Mouse (Mus musculus) stomach, embryonic 16.5 days (tissue): ENCODE results near the gene Gpsm1. TPM values are rescaled to one million over a fixed set of nuclear protein-coding genes. Genes with fewer than 3 reads are reported as not detected.

ENCODE experiments used
- ATAC-seq: fragments of 200-750 bp; cut with Nextera tagmentation; 2 replicates; pipeline ENCODE4 v1.8.0; 2017; ENCODE audit warnings: moderate number of reproducible peaks, moderate TSS enrichment; ENCODE audit not compliant: insufficient read depth, low FRiP score
- H3K27ac ChIP-seq: fragments of 300-500 bp; sonication (generic); 2 replicates; pipeline ENCODE4 v1.5.1; 2014; ENCODE audit warnings: low read length
- H3K27me3 ChIP-seq: fragments of 300-500 bp; sonication (generic); 2 replicates; pipeline ENCODE4 v1.6.1; 2014; ENCODE audit warnings: low read length, control low read depth, mixed read lengths; ENCODE audit not compliant: control insufficient read depth, insufficient read depth
- H3K36me3 ChIP-seq: fragments of 300-500 bp; sonication (generic); 2 replicates; pipeline ENCODE4 v1.6.1; 2014; ENCODE audit warnings: low read length; ENCODE audit not compliant: control insufficient read depth, insufficient read depth
- H3K4me1 ChIP-seq: fragments of 300-500 bp; sonication (generic); 2 replicates; pipeline ENCODE4 v1.6.1; 2014; ENCODE audit warnings: low read length, control low read depth, mixed read lengths; ENCODE audit not compliant: control insufficient read depth, insufficient read depth
- H3K4me2 ChIP-seq: fragments of 300-500 bp; sonication (generic); 2 replicates; pipeline ENCODE4 v1.6.1; 2014; ENCODE audit warnings: low read depth, low read length, mixed read lengths
- H3K4me3 ChIP-seq: fragments of 300-500 bp; sonication (generic); replicated peaks from 2 replicates; pipeline ENCODE4 v1.5.1; 2014; ENCODE audit warnings: mild to moderate bottlenecking, low read length
- H3K9ac ChIP-seq: fragments of 300-500 bp; sonication (generic); 2 replicates; pipeline ENCODE4 v1.6.1; 2014; ENCODE audit warnings: low read length
- H3K9me3 ChIP-seq: fragments of 300-500 bp; sonication (generic); replicated peaks from 2 replicates; pipeline ENCODE4 v1.6.1; 2016; ENCODE audit warnings: low read length, control low read depth; ENCODE audit not compliant: control insufficient read depth
- WGBS: fragments of 180-500 bp; shearing (Covaris S2); extraction: QIAGEN DNeasy Blood & Tissue Kit; methylation state at CpG from one replicate; pipeline ENCODE4 v1.1.7; 2014; 5-methylcytosine and 5-hydroxymethylcytosine counted together
- polyA plus RNA-seq: library from polyadenylated mRNA; unstranded; fragments of >200 nt; fragmentation: Nextera tagmentation; extraction: Ambion mirVana; gene quantifications from 2 replicates; pipeline ENCODE4 v1.2.1, GENCODE M21; 2015

The Gpsm1 gene
- polyA plus RNA-seq, 1 experiment from 2014 or later, result 28.8 TPM

GRCm38 (mm10) chr2:26294457-26294856 lies 20.9 kb upstream of the Gpsm1 start, which contains the start of gene Ccdc187:
Gene Ccdc187 (minus strand): TSS chr2:26294557.
- no peak within 1 kb of the TSS for H3K27ac ChIP-seq
- H3K36me3 ChIP-seq, result no peaks in the 10 kb centered on the region
- H3K4me3 ChIP-seq, result no peak within 1 kb of the TSS
- H3K4me2 ChIP-seq, result no peak within 1 kb of the TSS
- no peak within 1 kb of the TSS for H3K9ac ChIP-seq
- no peak for ATAC-seq
- H3K27me3 ChIP-seq, result no peaks in the 10 kb centered on the region
- 61% methylated on average over 2 of the region's 2 CpGs for WGBS
- no peaks in the 10 kb centered on the region for H3K9me3 ChIP-seq
- peaks cover 24% of the 10 kb centered on the region for H3K4me1 ChIP-seq

GRCm38 (mm10) chr2:26296606-26297195 lies 18.6 kb upstream of the Gpsm1 start:
- Histone ChIP-seq H3K27me3 (no peaks in the 10 kb centered on the region), H3K9me3 (no peaks in the 10 kb centered on the region), H3K4me3 (no peak overlapping the region), H3K4me2 (no peak overlapping the region), H3K27ac (peak overlapping the region; percentile 54), H3K36me3 (no peaks in the 10 kb centered on the region), H3K4me1 (peaks cover 30% of the 10 kb centered on the region), H3K9ac (0 out of 2 replicates have a peak overlapping the region, but pooled peaks have one; percentile 2)
- ATAC-seq, result no peak
- WGBS, result 30% methylated on average over 6 of the region's 6 CpGs

- Histone ChIP-seq H3K4me1 (peaks cover 30% of the 10 kb centered on the region), H3K27me3 (no peaks in the 10 kb centered on the region), H3K4me3 (0 out of 2 replicates have a peak overlapping the region, but pooled peaks have one; percentile 4), H3K9me3 (no peaks in the 10 kb centered on the region), H3K4me2 (peak overlapping the region; percentile 23; the same call in 1 of the 2 replicates), H3K27ac (peak overlapping the region; percentile 68), H3K9ac (0 out of 2 replicates have a peak overlapping the region, but pooled peaks have one; percentile 26), H3K36me3 (no peaks in the 10 kb centered on the region)
- WGBS, result 4% methylated on average over 10 of the region's 10 CpGs
- peak; percentile 80 for ATAC-seq
Observed at GRCm38 (mm10) chr2:26298208-26298855, 17.0 kb upstream of the Gpsm1 start.

- H3K4me3 ChIP-seq, result peak overlapping the region; percentile 4; the same call in 1 of the 2 replicates
- no peaks in the 10 kb centered on the region for H3K36me3 ChIP-seq
- H3K27ac ChIP-seq, result peak overlapping the region; percentile 68
- H3K9me3 ChIP-seq, result no peaks in the 10 kb centered on the region
- peak overlapping the region; percentile 26; the same call in 1 of the 2 replicates for H3K9ac ChIP-seq
- ATAC-seq, result no peak
- H3K4me1 ChIP-seq, result peaks cover 30% of the 10 kb centered on the region
- peak overlapping the region; percentile 23; the same call in 1 of the 2 replicates for H3K4me2 ChIP-seq
- no peaks in the 10 kb centered on the region for H3K27me3 ChIP-seq
- WGBS, result 26% methylated on average over 4 of the region's 4 CpGs
Observed at GRCm38 (mm10) chr2:26298856-26299230, 16.5 kb upstream of the Gpsm1 start.

GRCm38 (mm10) chr2:26299336-26299735 lies 16.0 kb upstream of the Gpsm1 start:
- no peaks in the 10 kb centered on the region for H3K27me3 ChIP-seq
- H3K4me2 ChIP-seq, result peak overlapping the region; percentile 23; the same call in 1 of the 2 replicates
- WGBS, result 52% methylated on average over 7 of the region's 7 CpGs
- H3K4me1 ChIP-seq, result peaks cover 30% of the 10 kb centered on the region
- no peaks in the 10 kb centered on the region for H3K9me3 ChIP-seq
- H3K9ac ChIP-seq, result peak overlapping the region; percentile 33; the same call in 1 of the 2 replicates
- peak overlapping the region; percentile 5; the same call in 1 of the 2 replicates for H3K4me3 ChIP-seq
- no peaks in the 10 kb centered on the region for H3K36me3 ChIP-seq
- no peak for ATAC-seq
- H3K27ac ChIP-seq, result peak overlapping the region; percentile 73

GRCm38 (mm10) chr2:26300161-26300807 lies 15.0 kb upstream of the Gpsm1 start:
- Histone ChIP-seq H3K4me3 (no peak overlapping the region), H3K27ac (peak overlapping the region; percentile 73), H3K4me2 (no peak overlapping the region), H3K36me3 (no peaks in the 10 kb centered on the region), H3K9ac (peak overlapping the region; percentile 6; the same call in 1 of the 2 replicates), H3K4me1 (peaks cover 30% of the 10 kb centered on the region), H3K9me3 (no peaks in the 10 kb centered on the region), H3K27me3 (no peaks in the 10 kb centered on the region)
- peak; percentile 49 for ATAC-seq
- WGBS, result 45% methylated on average over 5 of the region's 5 CpGs

- 3% methylated on average over 3 of the region's 3 CpGs for WGBS
- H3K27me3 ChIP-seq, result no peaks in the 10 kb centered on the region
- H3K27ac ChIP-seq, result peak overlapping the region; percentile 73
- H3K9ac ChIP-seq, result peak overlapping the region; percentile 6; the same call in 1 of the 2 replicates
- no peak overlapping the region for H3K4me3 ChIP-seq
- peaks cover 30% of the 10 kb centered on the region for H3K4me1 ChIP-seq
- no peak overlapping the region for H3K4me2 ChIP-seq
- no peak for ATAC-seq
- H3K9me3 ChIP-seq, result no peaks in the 10 kb centered on the region
- H3K36me3 ChIP-seq, result no peaks in the 10 kb centered on the region
Observed at GRCm38 (mm10) chr2:26300808-26301174, 14.5 kb upstream of the Gpsm1 start.

GRCm38 (mm10) chr2:26302005-26302503 lies 13.3 kb upstream of the Gpsm1 start:
- H3K4me2 ChIP-seq, result no peak overlapping the region
- H3K27me3 ChIP-seq, result no peaks in the 10 kb centered on the region
- H3K36me3 ChIP-seq, result no peaks in the 10 kb centered on the region
- no peak overlapping the region for H3K4me3 ChIP-seq
- no peak for ATAC-seq
- no peak overlapping the region for H3K9ac ChIP-seq
- peaks cover 25% of the 10 kb centered on the region for H3K4me1 ChIP-seq
- H3K27ac ChIP-seq, result no peak overlapping the region
- 77% methylated on average over 10 of the region's 10 CpGs for WGBS
- H3K9me3 ChIP-seq, result no peaks in the 10 kb centered on the region

GRCm38 (mm10) chr2:26304711-26305110 lies 10.6 kb upstream of the Gpsm1 start:
- H3K36me3 ChIP-seq, result no peaks in the 10 kb centered on the region
- H3K4me1 ChIP-seq, result peaks cover 12% of the 10 kb centered on the region
- ATAC-seq, result no peak
- no peak overlapping the region for H3K27ac ChIP-seq
- no peak overlapping the region for H3K4me2 ChIP-seq
- no peaks in the 10 kb centered on the region for H3K27me3 ChIP-seq
- H3K9ac ChIP-seq, result no peak overlapping the region
- H3K4me3 ChIP-seq, result no peak overlapping the region
- WGBS, result 61% methylated on average over 1 of the region's 1 CpGs
- H3K9me3 ChIP-seq, result no peaks in the 10 kb centered on the region
